Mouse (Mus musculus) effector memory CD4-positive, alpha-beta T cell, adult 5 months (primary cell): ENCODE measurements around the gene Elf3. TPM values are rescaled to one million over a fixed set of nuclear protein-coding genes. Genes with fewer than 3 reads are reported as not detected.

Experiments used
- polyA plus RNA-seq: library from polyadenylated mRNA; unstranded; fragments of 100-300 nt; shearing (Covaris generic); gene quantifications from one replicate; pipeline ENCODE4 v1.2.1, GENCODE M21; 2017

Elf3 gene
- not detected for polyA plus RNA-seq

GRCm38 (mm10) chr1:135258380-135259127, at the start of gene Elf3:
TSS of gene Elf3 (minus strand) at chr1:135258568.

DNA sequence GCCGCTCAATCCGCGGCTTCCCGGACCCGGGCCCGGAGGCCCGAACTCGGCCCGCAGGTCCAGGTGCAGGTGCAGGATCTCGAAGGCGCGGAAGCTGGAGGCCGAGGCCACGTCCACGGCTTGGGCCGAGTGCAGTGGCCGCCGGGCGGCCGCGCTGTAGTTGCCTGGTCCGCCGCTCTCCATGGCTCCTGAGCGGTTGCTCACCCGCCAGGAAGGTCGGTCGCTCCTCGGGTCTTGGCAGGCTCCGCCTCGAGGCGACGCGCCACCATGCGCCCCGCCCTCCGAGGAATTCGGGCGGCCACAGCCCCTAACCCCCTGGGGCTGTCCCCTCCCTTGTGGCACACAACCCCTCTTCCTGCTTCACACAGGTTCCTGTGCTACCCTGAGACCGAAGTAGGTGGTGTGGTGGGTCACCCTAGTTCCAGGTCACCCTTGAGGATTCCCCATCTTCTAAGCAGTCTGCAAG, 25.5 kb upstream of the Elf3 start, which contains the start of gene Rnpep:
Rnpep (minus strand) TSS at position 259 of the 466 bp plus-strand sequence.

Other genes starting within 250 kb of the Elf3 start
- 0.05 TPM for gene Lgr6, start 153.3 kb downstream of the Elf3 start, polyA plus RNA-seq
- 72.5 TPM for gene Ptpn7, start 125.9 kb downstream of the Elf3 start, polyA plus RNA-seq
- 71.9 TPM for gene Arl8a, start 111.7 kb downstream of the Elf3 start, polyA plus RNA-seq
- gene Gpr37l1, start 90.9 kb downstream of the Elf3 start, polyA plus RNA-seq, result not detected
- gene Rnpep, start 25.5 kb upstream of the Elf3 start, polyA plus RNA-seq, result 28.4 TPM
- 97.2 TPM for gene Timm17a, start 55.2 kb upstream of the Elf3 start, polyA plus RNA-seq
- not detected for gene Lmod1, start 66.2 kb upstream of the Elf3 start, polyA plus RNA-seq
- 0.26 TPM for gene Shisa4, start 116.7 kb upstream of the Elf3 start, polyA plus RNA-seq
- 60.3 TPM for gene Ipo9, start 171.9 kb upstream of the Elf3 start, polyA plus RNA-seq